Mouse (Mus musculus) brain, embryonic 14.5 days (tissue): Measurements from ENCODE around the gene Cfap44. TPM values are rescaled to one million over a fixed set of nuclear protein-coding genes. Genes with fewer than 3 reads are reported as not detected.

Source experiments
- DNase-seq: peaks from one replicate; pipeline ENCODE4 v3.0.0-alpha.2; 2011; ENCODE audit warnings: low read depth
- CTCF ChIP-seq: fragments of 200-500 bp; IDR thresholded peaks from 2 replicates; pipeline ENCODE4 v1.5.1; 2012; ENCODE audit warnings: inconsistent platforms, mild to moderate bottlenecking, moderate library complexity, borderline replicate concordance; ENCODE audit not compliant: insufficient read depth, insufficient read length; ENCODE audit errors: extremely low read depth
- POLR2A ChIP-seq: fragments of 200-500 bp; IDR thresholded peaks from 2 replicates; pipeline ENCODE4 v1.6.1; 2012; ENCODE audit warnings: mild to moderate bottlenecking, inconsistent platforms, borderline replicate concordance; ENCODE audit not compliant: poor library complexity, insufficient read depth, insufficient read length, severe bottlenecking; ENCODE audit errors: extremely low read depth
- polyA plus RNA-seq: library from polyadenylated mRNA; depleted of rRNA; stranded (reverse); fragments of >200 nt; gene quantifications from 2 replicates; pipeline ENCODE4 v1.2.3, GENCODE M21; 2012; rRNA removed

Cfap44 gene
- polyA plus RNA-seq, 1 experiment, result 11.1 TPM

DNA sequence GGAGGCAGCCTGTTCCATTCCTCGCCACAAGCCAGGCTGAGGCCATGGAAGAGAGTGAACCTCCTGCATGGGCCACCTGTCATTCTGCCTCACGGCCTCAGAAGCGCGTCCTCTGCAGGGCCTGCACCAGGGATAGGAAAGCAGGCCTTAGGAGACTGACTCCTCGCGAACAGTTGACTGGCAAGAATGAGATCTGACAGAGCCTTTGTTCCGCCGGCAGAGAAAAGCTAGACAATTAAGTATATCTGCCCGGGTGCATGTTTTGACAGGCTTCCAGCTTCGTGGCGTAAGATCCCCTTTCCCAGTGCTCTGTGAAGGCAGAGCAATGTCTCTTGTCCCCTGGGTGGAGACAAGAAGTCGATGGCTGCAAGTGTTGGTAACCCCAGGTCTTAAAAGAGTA is 132.1 kb downstream of the Cfap44 start:
- DNase-seq, result peak; percentile 88
- TF ChIP-seq POLR2A, result no peak
- TF ChIP-seq CTCF, result no peak

DNA sequence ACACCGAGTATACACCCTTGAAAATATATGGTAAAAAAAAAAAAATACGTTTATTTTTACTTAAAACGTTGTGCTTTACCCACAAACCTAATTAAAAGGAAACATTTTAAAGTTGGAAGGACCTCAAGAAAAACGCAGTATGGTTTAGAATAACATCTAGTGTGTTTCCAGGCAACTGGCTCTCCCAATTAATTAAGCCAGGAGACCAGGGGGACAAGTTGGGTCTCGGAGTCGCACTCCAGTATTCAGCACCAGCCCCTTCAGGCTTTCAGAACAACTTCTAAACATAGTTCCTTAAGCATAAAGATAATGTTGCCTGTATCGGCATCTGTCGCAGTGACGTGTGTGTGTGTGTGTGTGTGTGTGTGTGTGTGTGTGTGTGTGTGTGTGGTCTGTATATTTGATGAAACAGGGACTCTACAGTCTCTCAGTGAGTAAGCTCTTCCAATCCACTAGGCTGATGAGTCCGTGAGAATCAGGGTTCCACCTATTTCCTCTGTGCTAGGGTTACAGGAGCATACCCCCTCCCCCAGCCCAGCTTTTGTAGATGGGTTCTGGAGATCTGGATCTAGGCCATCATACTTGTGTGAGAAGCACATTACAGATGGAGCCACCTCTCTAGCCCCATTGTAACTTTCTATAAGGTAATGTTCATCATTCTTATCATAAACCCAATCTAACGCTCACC is 132.8 kb downstream of the Cfap44 start:
- DNase-seq, result peak; percentile 80
- TF ChIP-seq CTCF (no peak), POLR2A (no peak)

DNA sequence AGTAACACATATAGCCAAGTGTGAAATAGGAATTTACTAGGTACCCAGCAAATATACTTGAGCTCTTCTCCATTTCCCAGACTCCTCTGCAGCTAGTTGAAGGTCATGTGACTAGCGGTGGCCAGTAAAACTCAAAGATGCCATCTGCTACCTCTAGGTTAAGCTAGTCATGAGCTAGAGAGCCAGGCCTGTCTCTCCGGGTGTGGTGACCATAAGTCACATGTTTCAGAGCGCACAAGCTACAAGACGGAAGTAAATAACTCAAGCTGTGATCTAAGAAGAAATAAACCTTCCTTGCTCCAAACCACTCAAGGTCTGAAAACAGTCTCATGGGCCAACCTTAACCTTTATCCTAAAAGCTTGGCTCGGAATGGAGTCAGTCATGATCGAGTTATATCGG is 134.4 kb downstream of the Cfap44 start:
- TF ChIP-seq POLR2A (no peak), CTCF (no peak)
- DNase-seq, result no peak

DNA sequence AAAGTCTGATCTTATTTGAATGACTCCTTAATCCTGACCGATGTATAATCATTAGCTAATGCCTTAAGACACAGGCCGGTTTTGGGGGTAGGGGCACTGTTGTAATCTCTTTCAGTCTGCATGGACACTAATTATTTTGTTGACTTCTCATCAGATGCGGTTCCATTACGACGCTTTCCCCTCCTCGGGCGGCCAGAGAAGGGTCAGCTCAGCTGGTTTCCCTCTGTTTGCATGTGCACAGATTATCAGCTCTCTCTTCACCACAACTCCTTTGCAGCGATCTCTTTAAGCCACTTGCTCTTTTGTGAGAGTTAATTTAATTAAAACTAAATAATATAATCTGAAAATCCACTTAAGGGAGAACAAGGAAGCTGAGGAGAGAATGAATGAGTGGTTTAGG is 135.1 kb downstream of the Cfap44 start:
- no peak for TF ChIP-seq CTCF
- TF ChIP-seq POLR2A, result no peak
- DNase-seq, result peak; percentile 66

DNA sequence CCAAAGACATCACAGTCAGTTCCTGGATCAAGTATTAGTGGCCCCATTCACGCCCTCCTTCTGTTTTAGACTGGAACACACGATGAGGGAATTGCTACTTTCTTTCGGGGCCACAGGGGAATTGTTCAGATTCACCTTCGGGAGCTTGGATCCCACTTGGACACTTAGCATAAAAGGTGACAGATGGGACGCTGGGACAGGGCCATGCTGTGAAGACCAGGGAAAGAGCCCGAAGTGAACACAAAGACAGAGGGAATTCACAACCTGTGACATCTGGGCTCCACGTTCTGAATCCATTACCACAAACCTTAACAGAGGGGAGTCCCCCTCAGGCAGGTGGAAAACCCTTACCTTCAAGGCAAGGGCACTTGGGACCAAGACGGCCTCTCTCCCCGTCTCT is 135.6 kb downstream of the Cfap44 start:
- TF ChIP-seq CTCF (no peak), POLR2A (no peak)
- peak; percentile 90 for DNase-seq

DNA sequence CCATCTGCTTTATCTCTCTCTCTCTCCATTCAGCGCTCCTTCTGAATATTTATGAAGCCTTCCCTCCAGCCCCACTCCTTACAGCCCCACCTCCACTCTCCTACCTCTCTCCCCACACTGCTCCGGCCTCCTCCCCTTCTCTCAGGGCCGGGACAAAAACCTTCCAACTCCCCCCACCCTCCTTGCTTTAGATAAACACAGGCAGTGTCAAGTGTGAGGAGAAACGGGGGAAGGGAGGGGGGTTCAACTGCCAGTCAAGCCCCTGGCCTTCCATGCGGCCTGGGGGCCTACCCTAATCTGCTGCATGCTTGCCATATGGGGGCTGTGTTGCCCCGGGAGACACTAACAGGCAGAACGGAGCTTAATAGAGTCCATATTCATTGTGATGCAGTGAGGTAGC is 136.2 kb downstream of the Cfap44 start:
- peak; percentile 99 for DNase-seq
- TF ChIP-seq POLR2A (no peak), CTCF (no peak)

DNA sequence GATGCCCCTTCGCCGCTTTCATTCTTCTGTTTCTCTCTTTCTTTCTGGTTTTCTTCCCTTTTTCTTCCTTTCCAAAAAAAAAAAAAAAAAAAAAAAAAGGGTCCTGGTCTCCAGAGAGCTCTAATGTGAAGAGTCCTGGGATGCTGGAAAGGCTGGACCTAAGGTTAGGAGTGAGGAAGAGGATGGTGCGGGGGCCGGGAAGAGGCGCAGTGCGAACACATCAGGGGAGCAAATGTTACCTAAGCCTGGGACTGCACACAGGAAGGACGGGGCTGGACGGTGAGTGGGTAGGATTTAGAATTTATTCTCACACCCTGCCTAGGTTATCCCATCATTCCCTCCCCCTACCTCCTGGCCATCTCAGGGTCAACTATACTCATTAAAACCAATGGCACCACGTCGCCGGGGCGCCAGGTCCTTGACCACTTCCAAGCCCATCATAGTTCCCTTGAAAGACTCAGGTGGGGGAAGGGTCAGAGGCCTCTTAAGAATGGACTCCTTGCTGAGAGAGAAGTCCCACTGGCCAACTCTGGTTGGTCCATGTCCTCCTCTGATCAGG is 136.7 kb downstream of the Cfap44 start:
- peak; percentile 61 for DNase-seq
- TF ChIP-seq CTCF (no peak), POLR2A (no peak)

Other genes starting within 250 kb of the Cfap44 start
- gene Usf3, start 221.6 kb upstream of the Cfap44 start, polyA plus RNA-seq, result 8.7 and 11.6 TPM in 2 replicates
- 5.1 and 7.9 TPM in 2 replicates for gene Sidt1, start 61.6 kb upstream of the Cfap44 start, polyA plus RNA-seq
- 16.6 and 24.8 TPM in 2 replicates for gene Spice1, start 47.7 kb upstream of the Cfap44 start, polyA plus RNA-seq
- 20.2 and 20.5 TPM in 2 replicates for gene Boc, start 164.1 kb downstream of the Cfap44 start, polyA plus RNA-seq